Mouse (Mus musculus): Measurements from ENCODE around the gene Olfr741. TPM values are rescaled to one million over a fixed set of nuclear protein-coding genes. Genes with fewer than 3 reads are reported as not detected.

Olfr741 gene
- polyA plus RNA-seq (2017; shearing (Covaris generic)) = 0.21 TPM

DNA sequence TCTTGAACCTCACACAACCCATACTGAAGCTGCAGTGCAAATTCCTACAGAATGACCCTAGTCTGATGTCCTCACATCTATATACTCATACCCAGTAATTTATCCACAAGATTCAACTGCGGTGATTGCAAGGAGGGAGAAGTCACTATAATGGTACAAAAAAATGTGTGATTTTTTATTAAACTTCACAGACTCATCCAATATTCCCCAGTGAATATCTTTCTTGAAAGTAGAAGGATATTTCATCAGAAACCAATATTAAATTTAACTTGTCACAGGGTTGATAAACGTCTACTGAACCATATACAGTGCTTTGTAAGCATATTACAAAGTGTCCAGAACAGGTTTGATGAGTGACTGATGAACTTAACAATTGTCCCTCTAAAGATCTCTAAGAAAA is at the start of gene Olfr741:
Gene Olfr741, plus strand, starts transcription at position 301 of the 400 bp plus-strand sequence.

DNA sequence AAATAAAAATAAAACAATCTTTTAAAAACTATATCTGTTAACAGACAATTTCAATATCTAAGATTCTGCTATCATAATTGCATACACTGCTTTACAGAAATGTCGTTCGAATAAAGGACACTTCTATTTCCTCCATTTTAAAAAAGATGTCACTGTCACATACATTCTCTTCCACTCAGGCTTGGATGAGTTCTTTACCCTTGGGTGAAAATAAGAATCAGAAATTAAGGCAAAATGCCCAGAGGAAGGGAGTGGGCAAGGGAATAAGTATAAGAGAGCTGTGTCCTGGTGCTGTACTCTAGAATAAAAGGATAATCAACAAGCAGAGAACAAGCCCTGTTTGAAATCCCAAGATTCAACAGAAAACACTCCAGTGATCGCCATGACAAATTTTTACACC is 27.3 kb upstream of the Olfr741 start, which contains the start of gene Olfr740:
Gene Olfr740, plus strand, starts transcription at position 301 of the 400 bp plus-strand sequence.

DNA sequence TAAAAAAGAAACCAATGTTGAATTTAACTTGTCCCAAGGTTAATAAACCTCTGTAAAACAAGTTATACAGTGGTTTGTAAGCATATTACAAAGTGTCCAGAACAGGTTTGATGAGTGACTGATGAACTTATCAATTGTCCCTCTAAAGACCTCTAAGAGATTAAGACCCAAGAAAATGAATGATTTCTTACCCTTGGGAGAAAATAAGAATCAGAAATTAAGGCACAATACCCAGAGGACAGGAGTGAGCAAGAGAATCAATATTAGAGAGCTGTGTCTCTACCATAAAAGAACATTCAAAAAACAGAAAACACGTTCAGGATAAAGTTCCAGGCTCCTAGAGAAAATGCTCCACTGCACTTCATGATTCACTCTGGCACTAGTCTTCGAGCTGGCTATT is 30.8 kb downstream of the Olfr741 start, which contains the start of gene Olfr742:
Gene Olfr742, plus strand, starts transcription at position 301 of the 400 bp plus-strand sequence.

DNA sequence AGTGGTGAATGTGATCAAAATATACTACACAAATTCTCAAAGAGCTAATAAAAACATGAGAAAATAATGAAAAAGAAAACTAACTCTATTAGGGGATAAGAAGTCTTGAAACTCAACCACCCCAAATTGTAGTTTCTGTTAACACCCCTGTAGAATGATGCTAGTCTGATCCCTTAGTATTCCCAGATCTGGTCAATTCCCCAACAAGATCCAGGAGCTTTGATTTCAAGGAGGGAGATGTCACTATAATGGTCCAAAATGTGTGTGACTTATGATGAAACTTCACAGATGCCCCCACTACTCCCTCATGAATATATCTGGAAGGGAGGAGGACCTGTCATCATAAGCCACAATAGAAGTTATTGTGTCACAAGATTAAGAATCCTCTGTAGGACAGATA is 49.0 kb downstream of the Olfr741 start, which contains the start of gene Olfr743:
Gene Olfr743, plus strand, starts transcription at position 301 of the 400 bp plus-strand sequence.

Other genes starting within 250 kb of the Olfr741 start
- not detected for gene Olfr731, start 230.9 kb upstream of the Olfr741 start, polyA plus RNA-seq (2017; shearing (Covaris generic))
- not detected for gene Olfr732, start 188.5 kb upstream of the Olfr741 start, polyA plus RNA-seq (2017; shearing (Covaris generic))
- gene Olfr733, start 171.2 kb upstream of the Olfr741 start, polyA plus RNA-seq (2017; shearing (Covaris generic)) = 0.15 TPM
- gene Olfr734, start 146.0 kb upstream of the Olfr741 start, polyA plus RNA-seq (2017; shearing (Covaris generic)) = not detected
- gene Olfr735, start 123.9 kb upstream of the Olfr741 start, polyA plus RNA-seq (2017; shearing (Covaris generic)) = not detected
- gene Tlr11, start 114.8 kb upstream of the Olfr741 start, polyA plus RNA-seq (2017; shearing (Covaris generic)) = not detected
- not detected for gene Olfr736, start 91.6 kb upstream of the Olfr741 start, polyA plus RNA-seq (2017; shearing (Covaris generic))
- not detected for gene Olfr738, start 65.2 kb upstream of the Olfr741 start, polyA plus RNA-seq (2017; shearing (Covaris generic))
- gene Olfr739, start 54.1 kb upstream of the Olfr741 start, polyA plus RNA-seq (2017; shearing (Covaris generic)) = not detected
- gene Olfr740, start 27.2 kb upstream of the Olfr741 start, polyA plus RNA-seq (2017; shearing (Covaris generic)) = not detected
- gene Olfr742, start 30.9 kb downstream of the Olfr741 start, polyA plus RNA-seq (2017; shearing (Covaris generic)) = not detected
- gene Olfr743, start 49.1 kb downstream of the Olfr741 start, polyA plus RNA-seq (2017; shearing (Covaris generic)) = not detected
- not detected for gene Olfr744, start 142.1 kb downstream of the Olfr741 start, polyA plus RNA-seq (2017; shearing (Covaris generic))
- not detected for gene Olfr745, start 166.7 kb downstream of the Olfr741 start, polyA plus RNA-seq (2017; shearing (Covaris generic))
- gene Olfr746, start 174.3 kb downstream of the Olfr741 start, polyA plus RNA-seq (2017; shearing (Covaris generic)) = not detected
- gene Olfr747, start 220.5 kb downstream of the Olfr741 start, polyA plus RNA-seq (2017; shearing (Covaris generic)) = not detected
- gene Olfr748, start 234.6 kb downstream of the Olfr741 start, polyA plus RNA-seq (2017; shearing (Covaris generic)) = not detected